Mouse (Mus musculus) cerebellum, adult 2 months (tissue): ENCODE results near the gene Gpalpp1.

Experiments
- CTCF ChIP-seq: fragments of 200-500 bp; IDR thresholded peaks from 2 replicates; pipeline ENCODE4 v1.5.1; 2011; ENCODE audit warnings: low read depth, mild to moderate bottlenecking, control low read depth, low read length, moderate library complexity, borderline replicate concordance; ENCODE audit not compliant: insufficient read depth
- POLR2A ChIP-seq: fragments of 200-500 bp; IDR thresholded peaks from 2 replicates; pipeline ENCODE4 v1.6.1; 2011; ENCODE audit warnings: low read length, control low read depth, borderline replicate concordance; ENCODE audit not compliant: insufficient read depth

- TF ChIP-seq CTCF (no peak), POLR2A (no peak)
These were observed 28.4 kb downstream of the Gpalpp1 start for GRCm38 (mm10) chr14:76082086-76082636.
